Mouse (Mus musculus): ENCODE measurements around the gene Pgbd5. TPM values are rescaled to one million over a fixed set of nuclear protein-coding genes. Genes with fewer than 3 reads are reported as not detected.

Pgbd5 gene
- polyA plus RNA-seq (2012; rRNA removed), result 40.9 TPM in 2 replicates

DNA sequence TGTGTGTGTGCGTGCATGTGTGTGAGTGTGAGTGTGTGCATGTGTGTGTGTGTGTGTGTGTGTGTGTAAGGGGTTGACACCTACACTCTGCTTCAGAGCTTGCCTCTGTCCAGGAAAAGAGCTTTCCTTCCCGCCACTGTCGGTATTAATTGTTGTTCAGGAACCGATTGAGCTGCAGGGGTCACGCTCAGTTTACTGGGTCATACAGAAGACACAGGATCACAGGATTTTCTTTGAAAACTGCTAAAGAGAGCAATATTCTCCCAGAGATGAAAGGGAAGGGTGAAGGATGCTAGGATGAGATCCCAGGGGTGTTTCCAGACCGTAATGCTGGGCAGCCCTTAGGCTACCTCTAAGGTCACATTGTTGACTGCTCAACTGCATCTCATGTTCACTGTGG lies at the start of gene Pgbd5:
Gene Pgbd5 (minus strand): TSS at position 101 of the 400 bp plus-strand sequence.

Other genes starting within 250 kb of the Pgbd5 start
- gene Galnt2, start 208.3 kb downstream of the Pgbd5 start, polyA plus RNA-seq (2012; rRNA removed), result 42.3 and 44.0 TPM in 2 replicates
- gene Cog2, start 81.1 kb upstream of the Pgbd5 start, polyA plus RNA-seq (2012; rRNA removed), result 29.7 and 30.4 TPM in 2 replicates
- gene Agt, start 130.0 kb upstream of the Pgbd5 start, polyA plus RNA-seq (2012; rRNA removed), result 8.6 and 12.7 TPM in 2 replicates
- gene Capn9, start 136.5 kb upstream of the Pgbd5 start, polyA plus RNA-seq (2012; rRNA removed), result 0.03 and 0.05 TPM in 2 replicates
- 73.5 and 80.2 TPM in 2 replicates for gene 2310022B05Rik, start 223.7 kb upstream of the Pgbd5 start, polyA plus RNA-seq (2012; rRNA removed)

All from central nervous system, embryonic 18 days (tissue).